Mouse (Mus musculus) bone marrow, adult 2 months (tissue): ENCODE measurements around the gene Pkd1l2. TPM values are rescaled to one million over a fixed set of nuclear protein-coding genes. Genes with fewer than 3 reads are reported as not detected.

Experiments used
- H3K27ac ChIP-seq: fragments of 200-500 bp; 2 replicates; pipeline ENCODE4 v1.5.1; 2012; ENCODE audit warnings: low read depth, mild to moderate bottlenecking, control low read depth, inconsistent platforms, low read length; ENCODE audit not compliant: control insufficient read depth, poor library complexity, insufficient read depth
- H3K4me1 ChIP-seq: fragments of 200-500 bp; 2 replicates; pipeline ENCODE4 v1.6.1; 2011; ENCODE audit warnings: low read length; ENCODE audit not compliant: control insufficient read depth, insufficient read depth
- H3K4me3 ChIP-seq: fragments of 200-500 bp; replicated peaks from 2 replicates; pipeline ENCODE3; 2011; ENCODE audit warnings: mild to moderate bottlenecking, low read depth, low read length, control low read depth; ENCODE audit not compliant: control insufficient read depth
- CTCF ChIP-seq: fragments of 200-500 bp; IDR thresholded peaks from 2 replicates; pipeline ENCODE4 v1.5.1; 2011; ENCODE audit warnings: low read length, control low read depth; ENCODE audit not compliant: control insufficient read depth, insufficient read depth
- POLR2A ChIP-seq: fragments of 200-500 bp; IDR thresholded peaks from 2 replicates; pipeline ENCODE4 v1.6.1; 2011; ENCODE audit warnings: low read depth, mild to moderate bottlenecking, control low read depth, low read length, borderline replicate concordance; ENCODE audit not compliant: control insufficient read depth
- WGBS: fragments of 180-500 bp; shearing (Covaris S2); methylation state at CpG from one replicate; pipeline ENCODE4 v1.1.7; 2018; 5-methylcytosine and 5-hydroxymethylcytosine counted together
- polyA plus RNA-seq: library from polyadenylated mRNA; stranded (reverse); fragments of >200 nt; gene quantifications from 2 replicates; pipeline ENCODE4 v1.2.4, GENCODE M21; 2011; ENCODE audit warnings: low replicate concordance; ENCODE audit not compliant: missing spikeins, insufficient read depth, insufficient read length

Pkd1l2 gene
- polyA plus RNA-seq, 1 experiment = not detected

DNA sequence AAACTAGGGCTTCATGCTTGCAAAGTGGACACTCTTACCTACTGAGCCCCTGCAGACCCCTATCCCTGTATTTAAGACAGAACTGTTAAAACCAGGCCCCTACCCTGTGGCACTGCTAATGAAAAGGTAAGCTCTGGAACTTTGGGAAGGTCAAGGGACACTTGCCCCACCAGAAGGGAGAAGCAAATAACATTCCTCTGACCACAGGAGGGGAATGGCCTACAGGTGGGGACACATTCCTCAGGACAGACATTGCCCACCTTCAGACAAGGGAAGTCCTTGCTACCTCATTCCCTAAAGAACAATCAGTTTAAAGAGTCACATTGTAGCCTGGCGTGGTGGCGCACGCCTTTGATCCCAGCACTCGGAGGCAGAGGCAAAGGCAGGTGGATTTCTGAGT lies 64.4 kb downstream of the Pkd1l2 start:
- H3K27ac ChIP-seq = no peak overlapping the region
- no peaks in the 10 kb centered on the region for H3K4me1 ChIP-seq
- WGBS = 87% methylated on average over 4 of the region's 4 CpGs
- H3K4me3 ChIP-seq = no peak overlapping the region
- TF ChIP-seq CTCF (no peak), POLR2A (no peak)

DNA sequence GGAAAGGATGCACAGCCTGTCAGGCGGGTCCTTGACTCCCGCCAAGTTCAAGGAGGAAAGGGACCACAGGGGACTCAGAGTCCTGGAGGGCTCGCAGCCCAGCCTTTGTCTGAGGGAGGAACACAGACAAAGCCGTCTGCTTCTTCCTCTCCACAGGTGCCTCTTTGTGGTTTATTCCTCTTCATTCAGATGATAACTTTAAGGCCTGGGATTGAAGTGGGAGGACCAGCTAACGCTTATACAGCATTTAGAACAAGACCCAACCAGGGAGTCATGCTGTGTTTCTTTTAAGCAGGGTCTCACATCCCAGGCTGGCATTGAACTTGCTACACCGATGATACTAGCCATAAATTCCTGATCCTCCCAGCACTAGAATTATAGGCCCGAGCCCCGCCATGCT lies 65.2 kb downstream of the Pkd1l2 start:
- TF ChIP-seq CTCF = no peak
- TF ChIP-seq POLR2A = no peak
- H3K4me1 ChIP-seq = no peaks in the 10 kb centered on the region
- 68% methylated on average over 8 of the region's 8 CpGs for WGBS
- no peak overlapping the region for H3K4me3 ChIP-seq
- no peak overlapping the region for H3K27ac ChIP-seq

DNA sequence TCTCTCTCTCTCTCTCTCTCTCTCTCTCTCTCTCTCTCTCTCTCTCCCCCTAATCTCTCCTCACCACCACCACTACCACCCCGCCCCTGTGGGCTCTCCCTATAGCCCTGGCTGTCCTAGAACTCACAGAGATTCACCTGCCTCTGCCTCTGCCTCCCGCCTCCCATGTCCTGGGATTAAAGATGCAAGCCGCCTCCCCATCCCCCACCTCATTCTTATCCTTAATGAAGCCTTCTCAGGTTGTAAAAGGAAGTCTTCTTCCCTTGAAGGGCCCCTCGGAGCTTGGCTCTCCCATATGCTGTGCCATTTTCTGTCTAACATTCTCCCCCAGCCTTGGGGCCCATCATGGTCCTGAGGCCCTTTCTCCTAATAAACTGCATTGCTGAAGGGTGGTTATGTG lies 66.6 kb downstream of the Pkd1l2 start:
- H3K4me1 ChIP-seq = no peaks in the 10 kb centered on the region
- H3K4me3 ChIP-seq = no peak overlapping the region
- H3K27ac ChIP-seq = no peak overlapping the region
- TF ChIP-seq POLR2A (no peak), CTCF (no peak)
- WGBS = 72% methylated on average over 4 of the region's 4 CpGs

DNA sequence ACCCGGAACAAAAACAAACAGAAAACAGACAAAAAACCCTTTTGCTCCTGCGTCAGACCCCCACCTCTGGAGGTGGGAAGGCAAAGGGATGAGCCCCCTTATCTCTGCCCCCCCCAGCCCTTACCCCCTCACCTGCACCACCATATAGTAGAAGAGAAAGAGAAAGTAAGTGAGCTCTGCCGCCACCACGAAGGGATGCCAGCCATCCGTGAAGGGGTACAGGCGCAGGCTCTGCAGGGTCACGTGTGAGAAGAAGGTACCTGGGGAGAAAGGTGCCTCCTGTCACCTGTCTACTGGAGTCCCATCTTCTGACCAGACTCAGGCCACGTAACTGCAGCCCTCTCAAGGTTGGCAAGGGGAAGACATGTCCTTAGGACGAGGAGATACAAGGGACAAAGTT lies 70.9 kb downstream of the Pkd1l2 start:
- Histone ChIP-seq H3K27ac (no peak overlapping the region), H3K4me1 (no peaks in the 10 kb centered on the region), H3K4me3 (no peak overlapping the region)
- WGBS = 72% methylated on average over 9 of the region's 9 CpGs
- TF ChIP-seq CTCF (no peak), POLR2A (no peak)

- Histone ChIP-seq H3K27ac (no peak overlapping the region), H3K4me1 (peaks cover 1% of the 10 kb centered on the region; the same call in 1 of the 2 replicates), H3K4me3 (no peak overlapping the region)
- TF ChIP-seq POLR2A (no peak), CTCF (no peak)
- WGBS = 65% methylated on average over 11 of the region's 11 CpGs
These were observed 88.1 kb downstream of the Pkd1l2 start for GRCm38 (mm10) chr8:116994016-116994716.

- 1% methylated on average over 56 of the region's 56 CpGs for WGBS
- H3K27ac ChIP-seq = peak within 1 kb of the TSS; percentile 48; the same call in 1 of the 2 replicates
These were observed 89.0 kb downstream of the Pkd1l2 start, which contains the start of gene Gcsh for GRCm38 (mm10) chr8:116993095-116993867. TSS of gene Gcsh (minus strand) at chr8:116993537.

DNA sequence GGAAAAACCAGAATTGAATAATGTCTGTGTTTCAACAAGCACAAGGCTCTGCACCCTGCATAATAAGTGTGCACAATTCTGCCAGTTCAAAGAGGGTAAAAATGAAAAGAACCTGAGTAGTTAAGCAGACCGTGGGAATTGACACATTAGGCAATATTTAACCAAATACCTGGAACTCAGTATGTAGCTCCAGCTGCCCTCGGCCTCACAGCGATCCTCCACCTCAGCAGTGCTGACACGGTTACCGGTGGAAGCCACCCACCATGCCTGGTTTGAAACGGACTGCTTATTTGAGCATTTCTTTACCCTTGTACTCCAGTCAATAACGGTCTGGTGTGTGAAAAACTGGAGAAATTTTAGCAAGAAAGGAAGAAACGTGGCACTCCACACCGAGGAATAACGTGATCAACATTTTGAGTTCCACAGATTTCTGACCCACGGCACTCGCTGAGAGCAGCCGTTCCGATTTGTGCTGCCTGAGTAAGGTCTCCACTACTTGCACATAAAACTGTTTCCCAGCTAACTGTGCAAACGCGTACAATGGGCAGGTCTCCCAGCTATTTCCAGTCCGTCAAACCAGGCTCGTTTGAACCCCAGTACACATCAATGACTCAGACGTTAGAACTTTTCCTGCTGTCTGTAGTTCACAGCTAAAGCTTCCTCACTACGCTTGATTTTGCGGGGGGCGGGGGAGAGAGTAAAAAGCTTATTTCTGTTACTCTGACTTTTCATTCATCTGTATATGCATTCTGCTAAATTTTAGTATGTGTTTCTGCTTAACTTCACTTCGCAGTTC lies 89.9 kb downstream of the Pkd1l2 start:
- H3K4me3 ChIP-seq = peak overlapping the region; percentile 96
- 6% methylated on average over 23 of the region's 23 CpGs for WGBS
- TF ChIP-seq CTCF (no peak), POLR2A (no peak)
- peaks cover 1% of the 10 kb centered on the region; the same call in 1 of the 2 replicates for H3K4me1 ChIP-seq
- H3K27ac ChIP-seq = no peak overlapping the region

More at GRCm38 (mm10) chr8:116993095-116993867, 89.0 kb downstream of the Pkd1l2 start, which contains the start of gene Gcsh:
- Histone ChIP-seq H3K4me3 (peak within 1 kb of the TSS; percentile 96), H3K4me1 (peaks cover 1% of the 10 kb centered on the region; the same call in 1 of the 2 replicates)
- TF ChIP-seq POLR2A (0 out of 2 replicates have a peak, but pooled peaks have one; percentile 32), CTCF (no peak; the same call in 1 of the 2 replicates)
